Mouse (Mus musculus): ENCODE results near the gene Abcf1.
"Not testable (repeated sequence)": the region's sequence is repeated elsewhere in the genome, so short reads cannot be mapped to it uniquely, and the experiment has no call there.

Abcf1 gene

GRCm38 (mm10) chr17:35979401-35980362 is 10.1 kb upstream of the Abcf1 start, which contains the start of the genes Gnl1 and Prr3:
Gene Gnl1, plus strand, starts transcription at chr17:35979851.
Gene Prr3, minus strand, starts transcription at chr17:35980236.
- DNase-seq (ENCODE audit: low read depth, low spot score): peak; percentile 100

- DNase-seq (ENCODE audit: low read depth, low spot score): peak; percentile 97
These were observed 9.3 kb upstream of the Abcf1 start for GRCm38 (mm10) chr17:35978811-35979400.

DNA sequence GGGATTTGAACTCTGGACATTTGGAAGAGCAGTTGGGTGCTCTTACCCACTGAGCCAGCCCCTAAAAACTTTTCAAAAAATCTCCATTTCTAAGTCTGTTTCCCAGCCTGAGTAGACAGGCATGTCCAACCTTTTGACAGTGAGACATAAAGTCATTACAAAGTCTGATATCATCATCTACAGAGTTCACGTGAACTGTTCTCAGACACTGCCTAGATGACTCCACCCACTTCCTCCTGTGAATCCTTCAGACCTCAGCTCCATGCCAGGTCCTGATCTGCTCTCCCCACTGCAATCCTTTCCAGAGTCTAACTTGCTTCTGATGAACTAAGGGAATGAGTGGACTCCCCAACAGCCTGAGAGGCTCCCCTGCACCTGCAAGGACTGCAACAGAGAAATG is 2.6 kb upstream of the Abcf1 start:
- DNase-seq (ENCODE audit: low read depth, low spot score): no peak

GRCm38 (mm10) chr17:35967621-35968020 is 1.9 kb downstream of the Abcf1 start:
- no peak for DNase-seq (ENCODE audit: low read depth, low spot score)

GRCm38 (mm10) chr17:35963279-35963678 is 6.3 kb downstream of the Abcf1 start:
- no peak for DNase-seq (ENCODE audit: low read depth, low spot score)

DNA sequence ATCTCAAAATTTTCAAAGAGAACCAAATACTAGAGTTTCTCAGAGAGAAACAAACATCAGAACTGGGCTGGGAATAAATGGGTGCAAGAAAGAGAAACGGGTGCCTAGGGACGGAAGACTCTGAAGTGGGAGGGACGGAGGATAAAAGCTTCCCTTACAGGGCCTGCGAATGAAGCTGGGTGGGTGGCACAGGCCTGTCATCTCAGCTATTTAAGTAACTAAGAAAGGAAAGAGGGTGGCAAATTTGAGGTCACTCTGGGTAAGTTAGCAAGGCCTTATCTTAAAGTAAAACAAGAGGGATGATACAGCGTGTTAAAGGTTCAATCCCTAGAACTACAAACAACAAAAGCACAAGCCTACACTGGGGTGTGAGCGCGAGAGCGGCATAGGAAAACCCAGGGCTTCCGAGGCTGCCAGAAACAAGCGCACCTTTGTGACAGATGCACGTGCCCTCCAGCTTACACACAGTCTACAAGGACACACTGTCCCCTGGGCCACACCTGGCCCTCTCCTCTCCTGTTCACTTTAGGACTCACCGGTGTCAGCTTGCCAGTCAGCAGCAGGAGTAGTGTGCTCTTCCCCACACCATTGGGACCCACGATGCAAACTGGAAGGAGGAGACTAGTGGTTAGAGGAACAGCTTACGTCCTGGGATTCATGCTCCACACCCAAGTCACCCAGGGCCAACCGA is 10.9 kb downstream of the Abcf1 start:
- DNase-seq (ENCODE audit: low read depth, low spot score): no peak

DNA sequence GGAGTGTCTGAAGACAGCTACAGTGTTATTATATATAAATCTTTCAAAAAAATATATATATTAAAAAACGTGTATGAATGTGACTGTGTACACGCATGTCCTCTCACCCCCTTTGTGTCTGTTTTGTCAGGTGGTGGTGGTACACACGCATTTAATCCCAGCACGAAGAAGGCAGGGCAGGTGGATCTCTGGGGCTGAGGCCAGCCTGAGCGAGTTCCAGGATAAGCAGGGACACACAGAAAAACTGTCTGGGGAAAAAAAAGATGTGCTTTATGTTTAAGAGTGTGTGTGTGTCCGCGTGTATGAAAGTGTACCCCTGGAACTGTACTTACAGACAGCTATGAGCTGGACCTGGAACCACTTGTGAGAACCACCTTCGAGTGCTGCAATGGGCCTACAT is 14.9 kb downstream of the Abcf1 start:
- DNase-seq (ENCODE audit: low read depth, low spot score): no peak

DNA sequence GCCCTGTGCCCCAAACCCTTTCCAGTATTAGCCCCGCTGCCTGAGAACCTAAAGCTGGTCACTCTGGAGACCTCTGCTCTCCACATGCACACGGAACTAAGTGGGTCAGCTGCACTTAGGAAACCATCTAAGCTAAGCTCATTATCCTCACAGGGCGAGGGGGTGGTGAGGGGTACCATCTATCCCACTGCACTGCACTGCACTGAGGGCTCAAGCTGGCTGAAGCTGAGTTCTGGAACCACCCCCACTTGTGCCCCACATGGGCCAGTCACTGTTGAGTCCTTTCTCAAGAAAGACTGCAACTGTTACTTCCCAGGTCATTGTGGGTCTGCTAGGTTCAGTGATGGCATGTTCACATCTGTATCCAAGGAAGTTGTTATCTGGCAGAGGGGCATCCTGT is 17.0 kb downstream of the Abcf1 start:
- DNase-seq (ENCODE audit: low read depth, low spot score): not testable (repeated sequence)

GRCm38 (mm10) chr17:35950946-35951345 is 18.6 kb downstream of the Abcf1 start:
- DNase-seq (ENCODE audit: low read depth, low spot score): not testable (repeated sequence)

DNA sequence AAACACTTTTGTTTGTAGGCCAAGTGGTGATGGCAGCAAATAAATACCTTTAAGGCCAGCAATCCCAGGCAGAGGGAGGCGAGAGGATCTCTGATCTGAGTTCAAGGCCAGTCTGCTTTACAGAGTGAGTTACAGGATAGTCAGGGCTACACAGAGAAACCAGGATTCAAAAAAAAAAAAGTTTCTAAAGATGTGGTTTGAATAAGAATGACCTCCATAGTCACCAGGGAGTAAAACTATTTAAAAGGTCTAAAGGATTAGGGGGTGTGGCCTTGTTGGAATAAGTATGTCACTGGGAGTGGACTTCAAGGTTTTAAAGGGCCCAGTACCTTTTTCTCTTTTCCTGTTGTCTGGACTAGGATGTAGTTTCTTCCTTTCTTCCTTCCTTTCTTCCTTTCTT is 29.6 kb downstream of the Abcf1 start:
- DNase-seq (ENCODE audit: low read depth, low spot score): no peak

DNA sequence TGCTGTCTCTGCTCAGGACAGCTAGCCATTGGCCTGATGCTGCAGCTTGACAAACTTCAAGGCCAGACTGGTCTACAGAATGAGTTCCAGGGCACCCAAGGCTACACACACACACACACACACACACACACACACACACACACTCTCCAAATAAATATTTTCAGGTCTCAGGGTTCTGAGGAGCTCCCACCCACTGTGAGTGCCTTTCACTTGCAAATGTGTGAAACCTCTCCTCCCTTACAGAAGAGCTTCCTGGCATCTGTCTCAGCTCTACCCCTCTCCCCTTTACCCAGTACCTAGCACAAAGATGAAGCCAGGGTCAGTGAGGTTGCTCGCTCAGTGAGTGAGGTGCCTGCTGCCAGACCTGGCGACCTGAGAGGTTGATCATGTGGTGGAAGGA is 30.5 kb downstream of the Abcf1 start:
- DNase-seq (ENCODE audit: low read depth, low spot score): no peak

DNA sequence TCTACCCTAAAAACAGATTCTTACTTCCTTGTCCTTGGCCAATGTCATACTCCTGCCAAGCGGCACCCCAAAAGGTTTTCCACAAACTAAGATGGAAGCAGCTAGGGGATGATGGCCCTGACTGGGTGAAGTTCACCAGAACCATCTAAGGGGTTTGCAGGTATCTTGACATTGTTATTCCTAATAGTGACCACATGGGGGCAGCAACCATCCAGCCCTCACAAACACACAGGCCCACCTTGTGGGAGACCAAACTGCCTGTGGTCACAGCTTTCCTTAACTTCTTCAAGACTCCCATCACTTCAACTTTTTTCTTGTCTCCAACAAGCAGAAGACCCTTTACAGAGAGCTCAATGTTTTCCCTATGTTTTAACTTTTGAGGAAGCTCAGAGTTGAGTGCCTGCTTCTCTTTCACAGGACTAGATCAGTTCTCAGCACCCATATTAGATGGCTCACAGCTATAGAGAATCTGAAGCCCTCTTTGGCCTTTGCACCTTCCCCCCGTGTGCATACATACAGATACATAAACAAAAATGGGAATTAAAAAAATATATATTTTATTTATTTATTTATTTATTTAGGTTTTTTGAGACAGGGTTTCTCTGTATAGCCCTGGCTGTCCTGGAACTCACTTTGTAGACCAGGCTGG is 31.7 kb downstream of the Abcf1 start:
- peak; percentile 79 for DNase-seq (ENCODE audit: low read depth, low spot score)

DNA sequence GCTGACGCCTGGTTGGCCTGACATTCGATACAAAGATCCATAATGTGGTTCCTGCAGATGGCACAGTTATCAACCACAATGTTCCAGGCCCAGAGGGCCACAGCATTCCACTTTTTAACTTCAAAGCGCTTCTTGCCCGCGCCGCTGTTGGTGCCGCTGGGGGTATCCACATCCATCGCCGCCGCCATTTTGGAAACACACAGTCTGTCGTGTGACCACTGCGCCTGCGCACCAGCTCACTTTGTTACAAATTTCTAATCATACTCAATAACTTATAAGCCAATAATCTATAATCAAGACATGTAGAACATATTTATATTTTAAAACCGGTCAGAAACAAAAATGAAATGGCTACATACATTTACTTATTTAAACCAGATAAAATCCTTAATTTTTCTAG is 33.8 kb downstream of the Abcf1 start:
- DNase-seq (ENCODE audit: low read depth, low spot score): not testable (repeated sequence)

GRCm38 (mm10) chr17:35932608-35933007 is 37.0 kb downstream of the Abcf1 start:
- DNase-seq (ENCODE audit: low read depth, low spot score): no peak

- DNase-seq (ENCODE audit: low read depth, low spot score): no peak
These were observed 38.9 kb downstream of the Abcf1 start for GRCm38 (mm10) chr17:35930627-35931026.

- DNase-seq (ENCODE audit: low read depth, low spot score): no peak
These were observed 40.0 kb downstream of the Abcf1 start for GRCm38 (mm10) chr17:35929534-35929933.

GRCm38 (mm10) chr17:35927471-35927870 is 42.1 kb downstream of the Abcf1 start:
- no peak for DNase-seq (ENCODE audit: low read depth, low spot score)

DNA sequence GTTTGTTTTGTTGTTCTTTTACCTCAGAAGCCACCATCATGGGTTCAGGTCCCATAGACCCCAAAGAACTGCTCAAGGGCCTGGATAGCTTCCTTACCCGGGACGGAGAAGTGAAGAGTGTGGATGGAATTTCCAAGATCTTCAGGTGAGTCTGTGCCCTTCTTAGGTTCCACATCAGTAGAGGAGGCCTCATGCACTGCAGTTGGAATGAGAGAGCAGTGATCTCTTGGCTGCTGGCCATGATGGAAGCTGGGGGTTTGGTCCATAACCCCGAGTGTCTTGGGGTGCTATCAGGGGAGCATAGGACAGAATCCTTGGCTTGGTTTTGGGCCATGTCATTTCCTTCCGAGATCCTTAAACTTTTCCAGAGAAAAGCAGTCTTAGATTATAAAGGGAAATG is 46.3 kb downstream of the Abcf1 start:
- DNase-seq (ENCODE audit: low read depth, low spot score): no peak

- DNase-seq (ENCODE audit: low read depth, low spot score): no peak
These were observed 47.0 kb downstream of the Abcf1 start for GRCm38 (mm10) chr17:35922566-35922965.

GRCm38 (mm10) chr17:35921710-35922109 is 47.9 kb downstream of the Abcf1 start:
- DNase-seq (ENCODE audit: low read depth, low spot score): no peak

DNA sequence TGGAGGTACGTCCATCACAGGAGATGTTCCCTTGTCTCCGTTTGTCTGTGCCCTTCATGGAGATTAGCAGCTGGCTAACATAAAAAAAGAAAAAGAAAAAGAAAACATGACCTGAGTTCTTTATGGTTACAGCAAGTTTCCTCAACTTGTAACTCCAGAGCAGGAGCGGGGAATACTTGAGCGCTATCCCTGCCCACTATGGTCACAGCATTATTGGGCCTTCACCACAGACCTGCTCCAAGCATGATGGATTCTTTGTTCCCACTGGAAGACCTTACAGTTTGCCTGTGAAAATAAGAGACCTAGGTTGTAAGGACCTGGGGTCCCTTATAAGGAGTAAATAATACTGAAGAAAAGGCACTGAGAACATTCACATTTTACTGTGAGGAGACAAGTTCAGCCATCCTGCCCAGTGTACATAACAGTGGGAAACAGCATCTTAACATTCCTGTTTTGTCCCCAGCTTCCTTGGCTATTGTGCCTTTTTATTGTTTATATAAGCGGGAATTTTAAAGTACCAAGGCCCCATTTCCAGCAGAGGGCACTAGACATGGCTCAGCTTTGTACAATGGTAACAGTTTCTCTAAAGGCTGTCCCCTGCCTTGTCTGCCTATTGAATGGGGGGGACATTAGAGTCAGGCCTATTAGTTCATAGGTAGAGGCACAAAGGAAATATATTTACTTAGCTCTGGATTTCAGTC is 48.5 kb downstream of the Abcf1 start:
- DNase-seq (ENCODE audit: low read depth, low spot score): peak; percentile 53
